Mouse (Mus musculus): ENCODE measurements at regions not wholly inside any gene's neighbourhood (a gene's known extent, or its start where the extent isn't known, plus 50 kb on each side); places are given as distances from the start of the nearest gene placed in this dataset.

- in situ Hi-C loops (cut with MboI, MseI): no loop called here
These were observed 710.2 kb upstream of the Tenm4 start for GRCm38 (mm10) chr7:95460889-95461288.

- in situ Hi-C loops (cut with MboI, MseI): no loop called here
These were observed 705.5 kb upstream of the Tenm4 start for GRCm38 (mm10) chr7:95465506-95465905.

- in situ Hi-C loops (cut with MboI, MseI): no loop called here
These were observed 704.0 kb upstream of the Tenm4 start for GRCm38 (mm10) chr7:95467028-95467427.

- in situ Hi-C loops (cut with MboI, MseI): no loop called here
These were observed 697.2 kb upstream of the Tenm4 start for GRCm38 (mm10) chr7:95473892-95474291.

GRCm38 (mm10) chr7:95480121-95480726, 690.8 kb upstream of the Tenm4 start:
- in situ Hi-C loops (cut with MboI, MseI): no loop called here

- in situ Hi-C loops (cut with MboI, MseI): no loop called here
These were observed 681.4 kb upstream of the Tenm4 start for GRCm38 (mm10) chr7:95489666-95490065.

GRCm38 (mm10) chr7:95494793-95495192, 676.3 kb upstream of the Tenm4 start:
- in situ Hi-C loops (cut with MboI, MseI): no loop called here

GRCm38 (mm10) chr7:95502959-95503358, 668.1 kb upstream of the Tenm4 start:
- in situ Hi-C loops (cut with MboI, MseI): no loop called here

GRCm38 (mm10) chr7:95547256-95547655, 623.8 kb upstream of the Tenm4 start:
- in situ Hi-C loops (cut with MboI, MseI): no loop called here

GRCm38 (mm10) chr7:95550099-95550498, 620.9 kb upstream of the Tenm4 start:
- in situ Hi-C loops (cut with MboI, MseI): no loop called here

- in situ Hi-C loops (cut with MboI, MseI): no loop called here
These were observed 619.2 kb upstream of the Tenm4 start for GRCm38 (mm10) chr7:95551798-95552387.

- in situ Hi-C loops (cut with MboI, MseI): no loop called here
These were observed 612.5 kb upstream of the Tenm4 start for GRCm38 (mm10) chr7:95558589-95558988.

GRCm38 (mm10) chr7:95578633-95579032, 592.4 kb upstream of the Tenm4 start:
- in situ Hi-C loops (cut with MboI, MseI): no loop called here

- in situ Hi-C loops (cut with MboI, MseI): no loop called here
These were observed 589.7 kb upstream of the Tenm4 start for GRCm38 (mm10) chr7:95581325-95581724.

- in situ Hi-C loops (cut with MboI, MseI): no loop called here
These were observed 572.7 kb upstream of the Tenm4 start for GRCm38 (mm10) chr7:95598339-95598738.

GRCm38 (mm10) chr7:95613736-95614135, 557.3 kb upstream of the Tenm4 start:
- in situ Hi-C loops (cut with MboI, MseI): no loop called here

- in situ Hi-C loops (cut with MboI, MseI): no loop called here
These were observed 553.7 kb upstream of the Tenm4 start for GRCm38 (mm10) chr7:95617370-95617769.

GRCm38 (mm10) chr7:95618170-95618569, 552.9 kb upstream of the Tenm4 start:
- in situ Hi-C loops (cut with MboI, MseI): no loop called here

GRCm38 (mm10) chr7:95620079-95620478, 551.0 kb upstream of the Tenm4 start:
- in situ Hi-C loops (cut with MboI, MseI): loop anchor here (10.0 kb wide), 1 partner anchor 1835 kb away; no protein-coding TSS in a partner anchor

- in situ Hi-C loops (cut with MboI, MseI): no loop called here
These were observed 530.4 kb upstream of the Tenm4 start for GRCm38 (mm10) chr7:95640683-95641082.

- in situ Hi-C loops (cut with MboI, MseI): no loop called here
These were observed 496.7 kb upstream of the Tenm4 start for GRCm38 (mm10) chr7:95674319-95674718.

GRCm38 (mm10) chr7:95682521-95682920, 488.5 kb upstream of the Tenm4 start:
- in situ Hi-C loops (cut with MboI, MseI): no loop called here

- in situ Hi-C loops (cut with MboI, MseI): no loop called here
These were observed 483.3 kb upstream of the Tenm4 start for GRCm38 (mm10) chr7:95687733-95688132.
